Mouse (Mus musculus) megakaryocyte-erythroid progenitor cell, adult 5-6 weeks (primary cell): ENCODE results near the gene Gm40193. TPM values are rescaled to one million over a fixed set of nuclear protein-coding genes. Genes with fewer than 3 reads are reported as not detected.
A peak's percentile ranks its signal among the peaks of the same experiment; 100 is the strongest.

Experiments used
- ATAC-seq: replicated peaks from 2 replicates; pipeline ENCODE4 v1.8.0; 2016; ENCODE audit warnings: mild to moderate bottlenecking, inconsistent platforms; ENCODE audit not compliant: severe bottlenecking, poor library complexity, low FRiP score, low TSS enrichment
- total RNA-seq, 2 experiments: library from RNA; stranded (forward) in 1 of 2; stranded (reverse) in 1 of 2; fragments of 200-1000, 215-1000 nt in 1 of 2; fragments of >200 nt in 1 of 2; fragmentation: Nextera tagmentation in 1 of 2; gene quantifications; 2 replicates each; pipeline ENCODE4 v1.2.3; 2014 to 2017

Gene Gm40193
- total RNA-seq (2014; fragmentation: Nextera tagmentation) (not detected in 2 replicates), total RNA-seq (2017) (not detected in 2 replicates)

GRCm38 (mm10) chr11:70532839-70533238 lies at the start of gene Gm40193:
Gene Gm40193, minus strand, starts transcription at chr11:70532939.
- no peak for ATAC-seq

- ATAC-seq, result no peak
These were observed 49.5 kb upstream of the Gm40193 start for GRCm38 (mm10) chr11:70582196-70582595.

GRCm38 (mm10) chr11:70580921-70581320 lies 48.2 kb upstream of the Gm40193 start:
- ATAC-seq, result no peak

- ATAC-seq, result no peak
These were observed 47.6 kb upstream of the Gm40193 start for GRCm38 (mm10) chr11:70580358-70580720.

GRCm38 (mm10) chr11:70579710-70580357 lies 47.1 kb upstream of the Gm40193 start:
- ATAC-seq, result no peak

GRCm38 (mm10) chr11:70578962-70579361 lies 46.2 kb upstream of the Gm40193 start:
- no peak for ATAC-seq

- 0 out of 2 replicates have a peak, but pooled peaks have one; percentile 48 for ATAC-seq
These were observed 44.5 kb upstream of the Gm40193 start for GRCm38 (mm10) chr11:70577201-70577600.

GRCm38 (mm10) chr11:70573872-70574271 lies 41.1 kb upstream of the Gm40193 start:
- ATAC-seq, result no peak

- 0 out of 2 replicates have a peak, but pooled peaks have one; percentile 23 for ATAC-seq
These were observed 39.7 kb upstream of the Gm40193 start for GRCm38 (mm10) chr11:70572348-70572902.

GRCm38 (mm10) chr11:70571641-70572040 lies 38.9 kb upstream of the Gm40193 start:
- no peak for ATAC-seq

GRCm38 (mm10) chr11:70570614-70571013 lies 37.9 kb upstream of the Gm40193 start:
- peak; percentile 97 for ATAC-seq

- no peak for ATAC-seq
These were observed 33.8 kb upstream of the Gm40193 start for GRCm38 (mm10) chr11:70566586-70566985.

GRCm38 (mm10) chr11:70564276-70564873 lies 31.6 kb upstream of the Gm40193 start:
- no peak for ATAC-seq

- ATAC-seq, result no peak
These were observed 30.9 kb upstream of the Gm40193 start for GRCm38 (mm10) chr11:70563470-70564275.

GRCm38 (mm10) chr11:70562995-70563469 lies 30.3 kb upstream of the Gm40193 start:
- ATAC-seq, result 0 out of 2 replicates have a peak, but pooled peaks have one; percentile 1

GRCm38 (mm10) chr11:70562287-70562994 lies 29.7 kb upstream of the Gm40193 start, which contains the start of gene Mink1:
Gene Mink1, plus strand, starts transcription at chr11:70562881.
- peak; percentile 48 for ATAC-seq

- ATAC-seq, result no peak
These were observed 29.2 kb upstream of the Gm40193 start for GRCm38 (mm10) chr11:70561937-70562286.

GRCm38 (mm10) chr11:70557545-70557944 lies 24.8 kb upstream of the Gm40193 start:
- peak; percentile 62; the same call in 1 of the 2 replicates for ATAC-seq

- no peak for ATAC-seq
These were observed 21.2 kb upstream of the Gm40193 start for GRCm38 (mm10) chr11:70553940-70554339.
